8 mouse cellular contexts compared by ENCODE assay signal in the genomic region with DNA sequence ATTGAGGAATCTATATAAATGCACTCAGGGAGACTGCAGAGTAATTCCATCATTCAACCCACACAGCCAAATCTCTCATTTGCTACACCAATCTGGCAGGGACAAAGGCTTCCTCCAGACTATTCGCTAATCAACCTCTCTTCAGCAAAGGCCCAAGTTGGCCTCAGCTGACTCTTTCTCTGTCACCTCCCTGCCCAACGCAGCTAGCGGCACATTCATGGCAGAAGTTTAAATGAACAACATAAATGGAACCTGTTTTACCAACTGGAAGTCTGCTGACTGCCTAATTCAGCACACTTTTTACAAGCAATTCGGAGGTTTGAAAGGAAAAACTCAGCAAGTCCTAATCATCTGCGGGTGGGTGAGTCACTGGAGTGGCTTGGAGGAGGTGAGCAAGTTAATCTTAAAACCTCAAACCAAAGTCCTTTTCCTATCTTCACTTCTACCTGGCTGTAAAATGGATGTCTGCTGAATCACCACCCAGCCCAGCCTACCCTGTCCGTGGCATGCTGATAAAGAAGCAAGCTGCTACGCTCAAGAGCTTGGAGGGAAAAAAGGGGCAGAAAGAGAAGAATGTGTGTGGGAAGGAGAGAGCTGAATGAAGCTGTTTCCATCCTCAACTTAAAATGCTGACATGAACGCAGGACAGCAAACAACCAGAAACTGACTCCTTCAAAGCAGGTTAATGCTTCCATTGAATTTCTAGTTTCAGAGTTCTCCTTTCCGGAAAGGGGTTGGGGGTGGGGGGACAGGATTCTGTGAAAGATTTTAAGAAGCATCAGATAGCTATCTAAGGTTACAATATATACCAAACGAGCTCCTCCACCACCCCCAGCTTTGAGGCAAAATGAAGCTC.
DNase-seq lines count a peak whose midpoint lies in the region; ATAC-seq and TF ChIP-seq lines count a peak whose summit lies in the region.

No protein-coding gene starts in this region.

- in situ Hi-C loops in ES-E14 (cut with MboI; ENCODE audit: low sequenced_read_pairs in 2 of 2, unreplicated experiment in 2 of 2), result no loop called here

- no peaks in the 10 kb centered on the region for H3K4me1 ChIP-seq in heart, embryonic 12.5 days (replicated peaks)
- no peaks in the 10 kb centered on the region; a peak in 1 of 4 replicates for H3K4me1 ChIP-seq in ES-E14 (ENCODE audit: control insufficient read depth in 2 of 2, insufficient read depth in 2 of 2, low read length in 2 of 2, poor library complexity in 1 of 2)
- H3K4me1 ChIP-seq in embryonic facial prominence, embryonic 12.5 days, result no peaks in the 10 kb centered on the region
- H3K4me1 ChIP-seq in midbrain, embryonic 11.5 days (ENCODE audit: control insufficient read depth, insufficient read depth, low read length), result no peaks in the 10 kb centered on the region

- WGBS in heart, embryonic 12.5 days, result 27% methylated on average over 10 of the region's 10 CpGs
- WGBS in embryonic facial prominence, embryonic 12.5 days, result 30% methylated on average over 10 of the region's 10 CpGs
- WGBS in midbrain, embryonic 11.5 days, result 24% methylated on average over 10 of the region's 10 CpGs

- H3K27ac ChIP-seq in heart, embryonic 12.5 days (ENCODE audit: poor library complexity, severe bottlenecking), result peak overlapping the region; percentile 86
- no peak overlapping the region for H3K27ac ChIP-seq in ES-E14 (ENCODE audit: insufficient read depth, low read depth, low read length, poor library complexity, severe bottlenecking)
- H3K27ac ChIP-seq in embryonic facial prominence, embryonic 12.5 days, result peak overlapping the region; percentile 85
- H3K27ac ChIP-seq in midbrain, embryonic 11.5 days (ENCODE audit: low read depth, low read length), result peak overlapping the region; percentile 77

- peaks cover 11% of the 10 kb centered on the region; the same call in 1 of the 2 replicates for H3K36me3 ChIP-seq in heart, embryonic 12.5 days
- H3K36me3 ChIP-seq in ES-E14 (ENCODE audit: control insufficient read depth, insufficient read depth, low read length, poor library complexity, severe bottlenecking), result no peaks in the 10 kb centered on the region
- 0 out of 2 replicates have a peak, but pooled peaks cover 3% of the 10 kb centered on the region for H3K36me3 ChIP-seq in embryonic facial prominence, embryonic 12.5 days
- no peaks in the 10 kb centered on the region for H3K36me3 ChIP-seq in midbrain, embryonic 11.5 days (ENCODE audit: control insufficient read depth, insufficient read depth, low read length)

- DNase-seq in heart, adult 9 months (ENCODE audit: low spot score in 2 of 2), result no peak
- no peak for DNase-seq in ES-E14 (ENCODE audit: low read depth, low spot score)
- DNase-seq in kidney, adult 11 months, result peak; percentile 30
- DNase-seq in midbrain, embryonic 11.5 days (ENCODE audit: low spot score, missing footprints), result peak; percentile 90
- no peak for DNase-seq in frontal cortex, postnatal 25 days (ENCODE audit: low spot score in 2 of 2)

- peak; percentile 53; the same call in 1 of the 2 replicates for ATAC-seq in heart, embryonic 12.5 days (ENCODE audit: insufficient number of reproducible peaks, low FRiP score)
- ATAC-seq in embryonic facial prominence, embryonic 12.5 days (ENCODE audit: insufficient number of reproducible peaks, insufficient read depth, low FRiP score, low TSS enrichment), result no peak
- ATAC-seq in midbrain, embryonic 11.5 days (ENCODE audit: low FRiP score), result no peak
- no peak for ATAC-seq in monocyte, adult 5-6 weeks (replicated peaks; ENCODE audit: insufficient number of reproducible peaks, low FRiP score, low TSS enrichment, poor library complexity, severe bottlenecking)

- H3K4me3 ChIP-seq in heart, embryonic 12.5 days, result peak overlapping the region; percentile 46
- peak overlapping the region; percentile 61 to 65 for H3K4me3 ChIP-seq in ES-E14 (ENCODE audit: insufficient read depth in 1 of 2, low read depth in 1 of 2, low read length in 2 of 2, poor library complexity in 1 of 2, severe bottlenecking in 1 of 2)
- H3K4me3 ChIP-seq in embryonic facial prominence, embryonic 12.5 days, result peak overlapping the region; percentile 31
- peak overlapping the region; percentile 36 for H3K4me3 ChIP-seq in midbrain, embryonic 11.5 days (ENCODE audit: low read depth, low read length)

- peak overlapping the region; percentile 65 for H3K4me2 ChIP-seq in heart, embryonic 12.5 days
- peak overlapping the region; percentile 48 for H3K4me2 ChIP-seq in embryonic facial prominence, embryonic 12.5 days (replicated peaks)
- peak overlapping the region; percentile 30 for H3K4me2 ChIP-seq in midbrain, embryonic 11.5 days

- peak overlapping the region; percentile 39; the same call in 1 of the 2 replicates for H3K9ac ChIP-seq in heart, embryonic 12.5 days
- H3K9ac ChIP-seq in ES-E14 (ENCODE audit: insufficient read depth, low read depth, low read length, poor library complexity, severe bottlenecking), result no peak overlapping the region; the same call in 1 of the 2 replicates
- peak overlapping the region; percentile 7; the same call in 1 of the 2 replicates for H3K9ac ChIP-seq in embryonic facial prominence, embryonic 12.5 days
- peak overlapping the region; percentile 60 for H3K9ac ChIP-seq in midbrain, embryonic 11.5 days (ENCODE audit: low read length)

- H3K9me3 ChIP-seq in heart, embryonic 12.5 days (replicated peaks), result no peaks in the 10 kb centered on the region
- H3K9me3 ChIP-seq in ES-E14 (ENCODE audit: control insufficient read depth, insufficient read depth, low read depth, low read length), result no peaks in the 10 kb centered on the region
- no peaks in the 10 kb centered on the region for H3K9me3 ChIP-seq in embryonic facial prominence, embryonic 12.5 days
- H3K9me3 ChIP-seq in midbrain, embryonic 11.5 days (ENCODE audit: control insufficient read depth, low read length), result no peaks in the 10 kb centered on the region

- no peaks in the 10 kb centered on the region for H3K27me3 ChIP-seq in heart, embryonic 12.5 days (replicated peaks)
- no peaks in the 10 kb centered on the region for H3K27me3 ChIP-seq in embryonic facial prominence, embryonic 12.5 days
- H3K27me3 ChIP-seq in midbrain, embryonic 11.5 days (ENCODE audit: control insufficient read depth, insufficient read depth, low read length), result no peaks in the 10 kb centered on the region

TF ChIP-seq in ES-E14, 5 proteins besides CTCF, POLR2A, EP300 and RAD21:
- TF ChIP-seq CHD2 (IDR thresholded peaks at IDR 0.05; ENCODE audit: low read depth, low read length) (no peak), MAFK (IDR thresholded peaks at IDR 0.05; ENCODE audit: insufficient read depth, low read depth, low read length) (no peak), ZNF384 (IDR thresholded peaks at IDR 0.05; ENCODE audit: low read depth, low read length) (no peak), HCFC1 (IDR thresholded peaks at IDR 0.05; ENCODE audit: borderline replicate concordance, insufficient read depth, low read length) (no peak), ZC3H11A (IDR thresholded peaks at IDR 0.05; ENCODE audit: borderline replicate concordance, low read depth, low read length) (no peak)

Comparison
In these comparisons a context has a peak if more than half of its experiments do, and no peak if none do; other contexts are left out.
1. DNase-seq: peak in kidney, adult 11 months (single experiment) and midbrain, embryonic 11.5 days (single experiment); none in heart, adult 9 months (0 of 2), ES-E14 (single experiment) and frontal cortex, postnatal 25 days (0 of 2).
2. Peak in every context shown above with its lines, with median percentiles within 50 percentile points of each other: H3K4me2 ChIP-seq and H3K4me3 ChIP-seq.